Mouse (Mus musculus) large intestine, adult 2 months (tissue): ENCODE data around the gene Cytl1. TPM values are rescaled to one million over a fixed set of nuclear protein-coding genes. Genes with fewer than 3 reads are reported as not detected.

Source experiments
- DNase-seq: peaks from one replicate; pipeline ENCODE4 v3.0.0-alpha.2; 2012; ENCODE audit warnings: low read depth, low spot score
- WGBS: fragments of 180-500 bp; shearing (Covaris S2); methylation state at CpG from one replicate; pipeline ENCODE4 v1.1.7; 2018; 5-methylcytosine and 5-hydroxymethylcytosine counted together
- polyA plus RNA-seq: library from polyadenylated mRNA; depleted of rRNA; stranded (reverse); fragments of >200 nt; gene quantifications from 2 replicates; pipeline ENCODE4 v1.2.3, GENCODE M21; 2012; rRNA removed

The Cytl1 gene
- polyA plus RNA-seq = 6.3 and 10.5 TPM in 2 replicates

DNA sequence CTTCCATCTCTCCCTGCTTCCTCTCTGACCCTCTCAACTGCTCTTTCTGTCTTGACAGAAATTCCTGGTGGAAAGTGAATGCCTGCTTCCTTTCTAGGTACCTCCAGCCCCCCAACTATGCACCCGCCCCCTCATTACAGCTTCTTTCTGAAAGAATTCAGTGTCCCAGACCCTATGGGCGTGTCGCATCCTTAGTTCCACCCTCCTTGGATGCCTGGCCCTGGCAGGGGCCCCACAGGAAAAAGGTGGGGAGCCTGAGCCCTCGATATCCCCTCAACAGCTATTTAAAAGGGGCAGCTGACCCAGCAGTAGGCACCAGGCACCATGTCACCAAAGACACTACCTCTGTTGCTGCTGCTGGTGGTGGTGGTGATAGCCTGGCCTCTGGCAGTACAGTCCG lies at the start of gene Cytl1:
Gene Cytl1 (plus strand): TSS at position 296 of the 400 bp plus-strand sequence.
- 32% methylated on average over 5 of the region's 5 CpGs for WGBS
- no peak for DNase-seq

DNA sequence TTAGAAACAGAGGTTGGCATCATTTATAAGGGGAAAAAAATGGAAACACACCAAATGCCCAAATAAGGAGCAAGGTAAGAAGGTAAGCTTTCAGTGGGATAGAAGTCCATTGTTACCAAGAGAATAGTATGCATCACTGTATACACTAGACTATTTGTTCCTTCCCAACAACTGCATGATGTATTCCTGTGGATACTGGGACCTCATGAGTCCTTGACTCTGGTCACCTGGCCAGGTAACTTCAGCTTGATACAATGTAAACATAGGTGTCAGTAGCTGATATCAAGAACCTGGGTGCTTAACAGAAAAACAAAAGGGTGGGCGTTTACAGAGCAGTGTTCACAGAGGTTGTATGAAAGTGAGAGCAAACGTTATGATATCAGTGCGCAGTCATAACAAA lies 42.6 kb upstream of the Cytl1 start:
- WGBS = 56% methylated on average over 3 of the region's 3 CpGs
- DNase-seq = no peak

DNA sequence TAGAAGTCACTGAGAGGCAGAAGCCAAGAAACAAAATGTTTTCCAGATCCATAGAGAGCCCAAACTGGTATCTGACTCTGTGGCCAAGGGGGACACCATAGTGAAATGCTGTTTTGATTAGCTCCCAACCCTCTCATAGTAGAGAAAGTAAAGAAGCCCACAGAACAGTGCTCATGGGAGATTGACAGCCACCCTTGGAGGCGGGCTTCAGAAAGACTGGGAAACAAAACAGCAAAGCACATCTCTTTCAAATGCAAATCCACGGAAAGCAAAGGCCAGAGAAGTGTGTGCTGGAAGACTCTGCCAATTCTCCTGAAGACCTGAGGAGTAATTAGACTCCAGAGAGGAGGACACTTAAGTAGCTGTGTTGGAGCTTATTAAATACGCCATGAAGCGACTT lies 39.5 kb upstream of the Cytl1 start:
- WGBS = 54% methylated on average over 4 of the region's 4 CpGs
- no peak for DNase-seq

DNA sequence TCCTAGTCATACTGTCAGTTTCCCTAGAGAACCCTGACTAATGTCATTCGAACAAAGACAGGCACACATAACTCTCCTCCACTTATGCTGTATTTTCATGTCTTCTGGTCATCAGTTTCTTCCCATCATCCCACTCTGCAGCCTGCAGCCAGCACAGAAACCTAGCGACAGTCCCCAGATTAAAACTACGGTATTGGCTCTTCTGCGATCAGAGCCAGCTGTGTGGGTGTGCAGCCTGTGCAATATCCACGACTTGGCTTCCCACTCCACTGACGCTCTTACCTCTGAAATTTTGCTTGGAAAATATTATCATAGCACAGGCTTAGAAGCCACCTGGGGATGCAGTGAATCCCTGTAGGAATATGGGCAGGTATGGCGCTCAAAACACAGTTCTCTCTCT lies 38.0 kb upstream of the Cytl1 start:
- no peak for DNase-seq
- 84% methylated on average over 7 of the region's 7 CpGs for WGBS

DNA sequence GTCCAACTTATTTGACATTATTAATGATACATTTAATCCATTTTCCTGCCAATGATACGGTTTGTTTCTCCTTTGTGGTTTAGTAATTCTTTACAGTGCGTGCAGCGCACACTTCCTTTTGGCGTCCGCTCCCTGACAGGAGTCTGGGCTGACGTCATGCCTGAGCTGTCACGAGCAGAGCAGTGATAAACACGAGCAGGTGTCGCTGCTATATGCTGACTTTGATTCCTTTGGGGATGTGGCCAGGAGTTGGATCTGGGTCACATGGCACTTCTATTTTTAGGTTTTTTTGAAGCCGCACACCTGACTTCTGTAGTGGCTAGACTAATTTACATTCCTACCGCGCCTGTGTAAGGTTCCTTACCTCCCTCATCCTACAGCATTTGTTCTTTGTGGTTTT lies 35.6 kb upstream of the Cytl1 start:
- WGBS = 61% methylated on average over 12 of the region's 12 CpGs
- DNase-seq = no peak

DNA sequence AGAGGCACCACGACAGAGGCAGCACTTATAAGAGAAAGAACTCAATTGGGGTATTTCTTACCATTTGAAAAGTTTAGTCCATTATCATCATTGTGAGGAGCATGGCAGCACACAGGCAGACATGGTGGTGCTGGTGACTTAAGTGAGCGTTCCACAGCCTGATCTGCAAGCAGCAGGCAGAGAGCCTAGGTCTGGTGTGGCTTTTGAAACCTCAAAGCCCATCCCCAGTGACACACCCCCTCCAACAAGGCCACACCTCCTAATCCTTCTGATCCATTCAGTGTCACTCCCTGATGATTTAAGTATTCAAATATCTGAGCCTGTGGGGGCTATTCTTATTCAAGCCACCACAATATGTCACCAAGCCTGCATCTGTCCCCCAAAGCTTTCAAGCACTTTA lies 30.4 kb upstream of the Cytl1 start:
- DNase-seq = no peak
- WGBS = 77% methylated on average over 2 of the region's 2 CpGs

DNA sequence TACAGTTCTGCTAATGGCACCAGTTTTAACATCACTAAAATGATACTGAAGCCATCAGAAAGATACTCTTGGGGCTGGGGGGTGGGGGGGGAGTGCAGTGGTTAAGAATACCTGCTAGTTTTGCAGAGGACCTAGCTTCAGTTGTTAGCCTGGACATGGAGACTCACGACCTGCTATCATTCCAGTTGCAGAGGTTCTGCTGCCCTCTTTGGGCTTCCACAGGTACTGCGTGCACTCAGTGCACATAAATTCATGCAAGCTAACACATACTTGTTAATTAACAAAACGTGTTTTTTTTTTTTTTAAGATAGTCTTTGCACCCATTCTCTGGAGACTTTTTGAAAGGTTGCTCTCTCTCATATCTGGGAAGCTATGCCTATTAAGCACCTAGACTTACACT lies 27.2 kb upstream of the Cytl1 start:
- DNase-seq = no peak
- 74% methylated on average over 3 of the region's 3 CpGs for WGBS

DNA sequence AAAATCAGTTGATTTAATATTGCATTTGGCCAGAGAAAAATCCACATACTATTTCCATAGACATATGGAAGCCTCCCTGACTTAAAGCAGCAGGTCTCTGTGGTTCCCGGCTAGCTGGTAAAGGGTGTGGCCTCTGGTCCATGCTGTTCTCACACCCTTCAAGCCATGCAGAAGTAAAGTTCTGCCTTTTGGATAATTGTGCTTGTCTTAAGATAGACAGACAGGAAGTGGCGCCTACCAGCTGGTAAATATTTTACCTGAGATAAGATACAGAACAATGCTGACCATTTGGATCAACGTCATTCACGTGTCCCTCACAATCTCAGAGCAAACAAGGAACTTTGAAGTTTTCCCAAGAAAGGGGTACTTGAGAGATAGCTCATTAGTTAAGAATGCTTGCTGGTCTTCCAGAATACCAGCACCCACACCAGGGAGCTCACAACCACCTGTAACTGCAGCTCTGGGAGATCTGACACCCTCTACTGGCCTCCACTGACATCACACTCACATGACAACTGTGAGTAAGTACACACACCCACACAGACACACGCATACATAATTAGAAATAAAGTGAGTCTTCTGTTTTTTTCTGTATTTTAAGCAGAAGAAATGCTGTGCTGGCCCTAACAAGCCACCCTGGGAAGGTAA lies 25.9 kb upstream of the Cytl1 start:
- 42% methylated on average over 5 of the region's 5 CpGs for WGBS
- DNase-seq = no peak

DNA sequence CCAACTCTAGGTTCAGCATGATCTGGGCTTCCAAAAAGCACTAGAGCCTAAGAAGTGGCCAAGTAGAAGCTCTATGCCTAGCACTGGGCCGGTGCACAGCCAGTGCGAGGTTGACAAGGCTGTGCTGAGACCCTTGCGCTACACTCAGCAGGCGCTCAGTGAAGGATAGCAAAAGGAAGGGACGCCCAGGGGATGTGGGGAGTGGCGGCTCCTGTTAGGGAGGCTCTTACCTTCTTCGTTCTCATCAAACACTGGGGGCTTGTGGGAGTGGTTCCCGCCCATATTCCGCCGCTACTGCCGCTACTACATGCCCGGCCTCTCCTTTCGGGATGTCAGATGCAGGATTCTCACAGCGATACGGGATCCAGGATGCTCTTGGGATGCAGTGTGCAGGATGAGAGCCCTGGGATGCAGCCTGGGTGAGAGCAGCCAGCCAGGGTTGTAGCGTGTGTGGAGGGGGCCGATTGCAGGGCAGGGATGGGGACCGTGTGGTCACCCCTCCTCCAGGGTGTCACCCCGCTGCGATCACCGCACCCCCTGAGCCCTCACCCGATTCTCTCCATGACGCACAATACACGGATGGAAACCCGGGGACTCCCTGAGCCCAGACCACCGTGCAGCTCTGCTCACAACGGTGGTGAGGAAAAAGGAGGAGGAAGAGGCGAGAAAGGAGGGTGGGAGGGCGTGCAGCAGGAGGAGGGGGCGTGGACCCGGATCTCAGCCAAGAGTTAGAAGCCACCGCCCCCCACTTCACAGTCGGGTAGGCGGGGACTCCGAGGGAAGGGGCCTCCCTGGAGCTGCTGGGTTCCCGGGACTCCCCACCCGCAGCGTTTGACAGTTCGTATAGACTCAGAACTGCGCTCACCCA lies 18.6 kb upstream of the Cytl1 start, which contains the start of gene Stk32b:
Gene Stk32b (minus strand): TSS at position 667 of the 868 bp plus-strand sequence.
- 2% methylated on average over 40 of the region's 40 CpGs for WGBS
- DNase-seq = no peak

DNA sequence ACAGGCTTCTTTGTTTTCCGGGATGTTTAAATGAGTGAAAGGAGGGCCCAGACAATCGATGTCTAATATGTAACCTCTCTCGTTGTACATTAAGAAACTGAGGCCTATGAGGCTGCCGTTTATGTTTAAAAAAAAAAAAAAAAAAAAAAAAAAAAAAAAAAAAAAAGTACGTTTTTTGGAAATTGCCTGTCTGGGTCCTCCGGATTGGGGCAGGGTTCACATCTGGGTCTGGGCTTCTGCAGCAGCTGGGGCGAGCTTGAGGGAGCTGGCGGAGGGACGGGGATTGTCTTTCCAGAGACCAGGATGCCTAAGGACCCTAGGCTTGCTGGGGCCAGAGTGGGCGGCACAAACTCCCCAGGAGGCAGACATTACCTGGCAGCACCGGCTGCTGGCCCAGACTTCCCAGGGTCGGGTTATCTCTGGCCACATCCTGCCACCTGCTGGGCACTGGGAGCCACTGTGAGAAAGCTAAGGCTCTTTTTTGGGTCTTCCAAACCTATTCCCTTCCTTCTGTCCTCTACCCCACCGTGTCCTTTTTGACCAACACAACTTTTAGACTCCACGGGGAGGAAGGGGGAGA lies 17.8 kb upstream of the Cytl1 start:
- 3% methylated on average over 14 of the region's 14 CpGs for WGBS
- no peak for DNase-seq

DNA sequence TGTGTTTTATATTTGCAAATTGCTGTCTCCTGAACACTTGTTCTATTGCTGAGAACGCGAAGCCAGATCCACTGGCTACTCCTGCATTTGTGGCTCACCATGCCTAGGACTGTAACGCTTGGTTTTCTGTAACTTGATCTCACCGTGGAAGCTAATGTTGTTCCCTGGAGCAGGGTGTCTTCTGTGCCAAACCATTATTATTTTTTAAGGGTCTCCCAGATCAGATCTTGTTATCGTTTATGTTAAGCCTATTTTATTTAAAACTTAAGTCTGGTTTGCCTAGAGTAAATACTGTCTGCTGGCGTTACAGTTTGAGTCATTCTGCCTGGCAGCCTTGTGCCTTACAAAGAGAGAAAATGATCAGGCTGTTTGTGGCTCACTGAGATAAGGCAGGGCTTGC lies 14.6 kb upstream of the Cytl1 start:
- WGBS = 20% methylated on average over 6 of the region's 6 CpGs
- DNase-seq = no peak

DNA sequence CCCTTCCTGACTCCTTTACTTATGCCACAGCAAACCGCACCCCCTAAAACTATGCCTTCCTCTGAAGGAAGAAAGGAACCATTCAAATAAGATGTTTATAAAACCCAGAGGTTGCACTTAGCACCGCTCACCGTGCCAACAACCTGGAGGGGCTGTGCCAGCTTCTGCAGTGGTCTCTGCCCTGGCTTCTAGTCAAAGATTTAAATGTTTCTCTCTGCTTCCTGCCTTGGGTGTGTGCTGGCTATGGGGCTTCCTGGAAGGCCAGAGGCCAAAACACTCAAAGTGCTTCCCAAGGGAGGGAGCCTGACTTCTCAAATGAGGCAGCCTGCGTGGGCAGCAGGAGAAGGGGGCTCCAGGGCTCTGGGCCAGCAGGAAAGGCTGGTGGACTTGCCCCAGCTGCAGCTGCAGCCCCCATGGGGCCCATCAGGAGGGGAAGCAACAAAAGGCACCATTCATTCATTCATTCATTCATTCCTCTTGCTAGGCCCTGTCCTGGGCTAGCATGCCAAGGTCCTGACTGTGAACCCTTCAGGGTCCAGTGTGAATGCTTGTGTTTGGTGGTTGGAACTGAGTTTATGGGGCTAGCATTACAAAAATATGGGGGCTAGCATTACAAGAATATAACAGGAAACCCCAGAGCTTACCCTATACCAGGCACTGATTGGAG lies 10.0 kb upstream of the Cytl1 start:
- WGBS = 58% methylated on average over 4 of the region's 4 CpGs
- DNase-seq = no peak

DNA sequence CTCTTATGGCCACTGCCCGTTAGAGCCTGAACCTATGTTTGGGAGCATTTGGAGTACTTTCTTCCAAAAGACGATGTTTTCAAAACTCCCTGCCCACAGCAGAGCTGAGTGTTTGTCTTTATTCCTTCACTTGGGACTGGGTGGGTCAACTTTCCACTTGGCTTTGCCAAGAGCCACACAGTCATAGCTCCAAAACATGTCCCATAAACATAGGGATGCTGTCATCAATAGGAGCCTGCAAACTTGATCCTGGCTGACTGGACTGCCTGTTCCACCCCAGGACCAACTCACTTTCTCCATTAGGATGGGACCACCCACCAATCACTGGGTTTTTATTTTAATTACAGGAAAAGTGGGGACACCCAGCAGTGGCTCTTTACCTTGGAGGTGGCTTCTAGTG lies 4.5 kb upstream of the Cytl1 start:
- 77% methylated on average over 2 of the region's 2 CpGs for WGBS
- DNase-seq = no peak

DNA sequence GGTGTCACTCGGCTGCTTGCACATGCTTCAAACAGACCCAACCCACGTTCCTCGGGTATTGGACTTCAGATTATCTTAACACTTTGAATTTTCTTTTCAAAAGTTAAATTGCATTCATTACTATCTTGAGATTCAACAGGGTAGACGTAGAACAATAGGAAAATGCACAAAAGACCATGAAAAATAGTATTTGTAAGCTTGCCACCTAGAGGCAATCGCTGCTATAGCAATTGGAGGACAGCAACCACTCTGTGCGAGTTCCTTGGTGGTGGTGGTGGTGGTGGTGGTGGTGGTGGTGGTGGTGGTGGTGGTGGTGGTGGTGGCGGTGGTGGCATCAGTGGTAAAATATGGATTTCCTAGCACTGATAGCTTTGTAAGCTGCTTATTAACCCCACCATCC lies 894 bp downstream of the Cytl1 start:
- WGBS = 52% methylated on average over 7 of the region's 7 CpGs
- DNase-seq = no peak

DNA sequence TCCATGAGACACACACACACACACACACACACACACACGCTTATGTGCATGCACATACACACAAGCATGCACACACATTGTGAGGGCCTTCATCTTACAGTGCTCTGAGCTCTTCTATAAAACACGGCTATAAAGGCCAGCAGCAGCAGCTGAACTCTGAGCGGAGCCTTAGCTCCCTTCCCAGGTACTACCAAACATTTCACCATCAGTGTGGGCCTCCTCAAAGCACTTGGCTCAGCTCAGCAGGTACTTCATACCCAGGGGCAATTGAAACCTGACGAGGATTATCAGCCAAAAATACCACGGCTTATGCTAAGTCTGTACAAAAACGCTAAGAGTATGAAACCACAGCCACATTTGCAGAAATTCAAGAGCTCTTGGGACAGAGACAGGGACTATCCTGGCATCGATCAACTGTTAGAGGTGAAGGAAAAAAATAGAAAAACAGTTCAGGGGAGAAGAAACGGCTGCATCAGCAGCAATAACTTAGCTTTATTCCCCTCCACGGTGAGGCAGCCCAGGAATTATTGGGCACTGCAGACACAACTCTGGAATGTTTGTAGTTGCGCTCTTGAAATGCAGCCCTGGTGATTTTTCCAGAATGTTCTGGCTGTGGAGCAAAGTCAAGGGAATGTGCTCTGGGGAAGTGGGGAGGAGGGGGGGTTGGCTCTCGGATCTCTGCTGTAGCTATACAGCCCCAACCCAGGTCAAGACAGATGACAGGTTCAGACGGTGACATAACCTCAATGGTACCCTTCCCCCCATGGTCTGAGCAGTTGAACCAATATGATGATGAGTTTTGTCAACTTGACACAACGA lies 8.8 kb downstream of the Cytl1 start:
- DNase-seq = no peak
- 64% methylated on average over 13 of the region's 13 CpGs for WGBS

DNA sequence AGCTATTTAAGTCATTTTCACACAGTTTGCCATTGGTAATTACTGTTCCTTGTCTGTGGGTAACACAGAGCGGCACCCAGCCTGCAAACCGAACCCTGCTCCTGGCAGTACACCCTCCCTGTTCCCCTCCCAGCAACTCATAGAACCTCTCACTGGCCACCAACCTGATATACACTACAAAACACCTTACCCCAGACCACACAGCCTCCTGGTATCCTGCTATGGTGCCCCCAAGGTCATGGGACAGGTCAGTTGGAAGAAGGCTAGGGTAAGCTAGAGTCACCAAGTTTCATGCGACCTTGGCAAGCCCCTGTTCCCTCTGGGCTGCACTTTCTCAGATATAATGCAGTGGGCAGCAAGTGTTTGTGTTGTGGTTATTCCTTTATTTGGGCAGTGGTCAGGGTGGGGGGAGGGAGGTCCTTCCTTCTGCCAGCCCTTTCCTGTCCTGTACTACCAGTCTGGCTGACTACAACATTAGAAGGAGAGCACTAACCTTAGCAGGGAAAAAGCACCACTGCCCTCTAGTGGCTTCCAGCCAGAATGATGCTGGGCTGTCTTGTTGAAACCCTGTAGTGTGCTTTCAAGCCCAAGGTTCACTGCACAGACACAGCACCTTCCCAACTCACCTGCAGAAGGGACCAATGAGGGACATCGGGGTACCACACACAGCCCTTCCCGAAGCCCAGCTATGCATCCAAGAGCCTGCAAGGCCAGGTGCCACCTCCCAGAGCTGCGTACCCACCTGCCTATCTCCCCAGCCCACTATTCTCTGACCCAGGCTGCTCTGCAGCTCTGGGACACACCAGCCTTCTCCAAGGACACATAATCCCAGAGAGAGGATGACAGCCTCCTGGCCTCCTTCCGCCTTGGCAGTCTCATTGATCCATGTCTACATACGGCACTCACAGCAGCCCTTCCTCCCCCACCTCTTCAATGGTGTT lies 17.0 kb downstream of the Cytl1 start:
- 57% methylated on average over 8 of the region's 8 CpGs for WGBS
- peak; percentile 39 for DNase-seq

DNA sequence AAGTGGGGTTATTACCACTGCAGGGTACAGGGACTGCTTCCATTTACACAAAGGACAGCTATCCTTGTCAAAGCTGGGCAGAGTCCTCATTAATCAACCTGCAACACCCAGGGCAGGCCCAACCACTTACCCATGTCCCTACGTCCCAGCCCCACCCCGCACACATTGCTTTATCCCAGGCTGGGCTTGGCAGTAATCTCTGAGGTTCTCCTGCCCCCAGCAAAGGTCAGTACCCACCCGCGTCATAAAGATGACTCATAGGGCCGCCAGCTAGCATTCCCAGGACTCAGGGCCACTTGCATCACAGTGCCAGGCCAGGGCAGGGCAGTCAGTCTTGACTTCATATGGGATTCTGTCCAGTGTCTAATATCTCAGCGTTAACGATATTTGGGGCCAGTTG lies 18.0 kb downstream of the Cytl1 start:
- DNase-seq = peak; percentile 57
- 23% methylated on average over 7 of the region's 7 CpGs for WGBS

DNA sequence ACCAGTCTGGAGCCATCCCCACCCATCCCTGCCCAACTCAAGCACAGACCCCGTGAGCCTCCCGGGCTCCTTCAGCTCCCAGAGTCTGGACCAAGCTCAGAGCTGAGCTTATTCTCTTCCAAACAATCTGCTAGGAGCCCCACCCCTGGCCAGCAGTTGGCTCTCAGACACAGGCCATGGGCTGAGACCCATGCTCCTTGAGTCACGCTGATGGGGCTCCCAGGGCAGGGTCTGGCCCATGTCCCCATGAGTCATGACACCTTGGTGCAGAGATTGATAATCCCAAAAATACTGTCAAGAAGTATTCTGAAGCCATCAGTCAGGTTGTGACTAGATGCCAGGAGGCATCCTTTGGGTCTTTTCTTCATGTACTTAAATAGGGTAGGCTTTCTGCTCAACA lies 26.7 kb downstream of the Cytl1 start:
- WGBS = 73% methylated on average over 3 of the region's 3 CpGs
- no peak for DNase-seq
